Mouse (Mus musculus): ENCODE measurements around the gene Mast3. TPM values are rescaled to one million over a fixed set of nuclear protein-coding genes. Genes with fewer than 3 reads are reported as not detected.
A peak's percentile ranks its signal among the peaks of the same experiment; 100 is the strongest.

The Mast3 gene
- 21.7 and 29.2 TPM in 2 replicates for total RNA-seq (2015; ENCODE audit: low replicate concordance)
- 3.9 and 5.4 TPM in 2 replicates for total RNA-seq (2017; ENCODE audit: low replicate concordance)

DNA sequence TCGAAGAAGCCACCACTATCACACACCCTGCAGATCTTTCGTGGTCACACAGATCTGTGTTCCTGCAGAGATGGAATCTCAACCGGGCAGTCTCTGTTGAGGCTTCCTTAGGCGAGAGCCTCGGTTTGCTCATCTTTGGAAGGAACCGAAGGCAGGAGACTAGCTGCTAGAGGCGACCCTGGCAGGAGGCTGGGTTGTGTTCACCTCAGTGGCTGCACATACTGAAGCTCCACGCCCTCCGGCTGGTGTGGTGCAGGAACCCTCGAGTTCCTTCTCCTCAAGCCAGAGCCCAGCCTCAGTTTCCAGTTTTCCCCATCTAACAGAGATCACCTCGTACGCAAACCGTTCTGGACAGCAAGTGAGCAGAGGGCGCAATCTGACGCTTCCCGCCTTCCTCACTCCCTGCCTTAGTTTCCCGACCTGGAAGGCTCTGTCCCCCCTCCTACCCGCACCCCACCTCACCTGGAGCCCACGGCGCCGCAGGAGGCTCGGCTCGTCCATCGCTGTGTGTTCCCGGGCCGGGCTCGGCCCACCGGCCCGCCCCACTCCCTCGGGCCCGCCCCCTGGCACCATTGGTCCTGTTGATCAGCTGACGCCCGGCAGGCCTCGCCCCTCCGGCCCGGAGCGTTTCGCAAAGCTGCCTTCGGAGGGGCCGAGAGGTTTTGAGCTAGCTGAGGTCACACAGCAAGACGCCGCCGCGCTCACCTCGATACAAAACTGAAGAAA lies at the start of gene Mast3:
Mast3 (minus strand) TSS at position 574 of the 726 bp plus-strand sequence.
- ATAC-seq (replicated peaks; ENCODE audit: low FRiP score, poor library complexity, severe bottlenecking) = peak; percentile 90

DNA sequence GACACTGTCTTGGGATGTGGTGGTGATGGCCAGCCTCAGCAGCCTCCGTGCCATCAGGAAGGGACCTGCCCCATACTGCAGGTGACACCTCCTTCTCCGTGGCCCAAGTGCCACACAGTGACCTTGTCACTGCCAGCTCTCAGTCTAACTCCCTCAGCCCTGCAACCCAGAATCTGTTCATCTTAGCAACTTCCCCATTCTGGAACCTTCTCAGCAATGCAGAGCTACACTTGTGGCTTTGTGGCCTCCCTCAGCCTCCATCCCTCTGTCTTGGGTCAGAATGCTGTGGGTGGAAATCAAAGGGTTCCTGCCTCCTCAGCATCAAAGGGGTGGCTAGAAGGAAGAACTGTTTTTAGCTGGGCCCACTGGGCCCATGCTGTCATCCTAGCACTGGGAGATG lies 49.0 kb upstream of the Mast3 start:
- no peak for ATAC-seq (replicated peaks; ENCODE audit: low FRiP score, poor library complexity, severe bottlenecking)

DNA sequence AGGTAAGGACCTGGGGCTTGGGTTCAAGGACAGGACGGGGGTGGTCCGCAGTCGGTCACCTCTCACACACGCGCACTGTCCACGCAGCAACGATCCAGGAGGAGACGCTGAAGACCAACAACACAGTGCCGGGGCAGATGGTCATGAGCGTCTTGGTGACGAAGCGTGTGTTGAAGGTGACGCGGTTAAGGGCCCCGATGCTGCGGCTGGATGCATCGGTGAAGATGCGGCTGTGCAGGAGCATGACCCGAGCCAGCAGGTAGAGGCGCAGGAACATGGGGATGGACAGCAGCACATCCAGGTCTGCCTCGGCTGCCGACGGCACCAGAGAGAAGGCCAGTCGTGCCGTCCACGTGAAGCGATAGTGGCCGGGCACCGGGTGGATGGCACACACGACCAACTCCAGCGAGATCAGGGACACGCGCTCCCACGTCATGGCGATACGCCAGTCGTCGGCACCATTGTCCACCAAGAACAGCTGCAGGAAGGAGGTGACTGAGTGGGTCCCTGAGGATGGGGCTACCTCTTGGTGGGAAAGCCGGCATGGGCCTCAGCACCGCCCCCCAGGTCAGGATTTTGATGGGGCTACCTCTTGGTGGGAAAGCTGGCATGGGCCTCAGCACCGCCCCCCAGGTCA lies 47.9 kb upstream of the Mast3 start:
- no peak for ATAC-seq (replicated peaks; ENCODE audit: low FRiP score, poor library complexity, severe bottlenecking)

DNA sequence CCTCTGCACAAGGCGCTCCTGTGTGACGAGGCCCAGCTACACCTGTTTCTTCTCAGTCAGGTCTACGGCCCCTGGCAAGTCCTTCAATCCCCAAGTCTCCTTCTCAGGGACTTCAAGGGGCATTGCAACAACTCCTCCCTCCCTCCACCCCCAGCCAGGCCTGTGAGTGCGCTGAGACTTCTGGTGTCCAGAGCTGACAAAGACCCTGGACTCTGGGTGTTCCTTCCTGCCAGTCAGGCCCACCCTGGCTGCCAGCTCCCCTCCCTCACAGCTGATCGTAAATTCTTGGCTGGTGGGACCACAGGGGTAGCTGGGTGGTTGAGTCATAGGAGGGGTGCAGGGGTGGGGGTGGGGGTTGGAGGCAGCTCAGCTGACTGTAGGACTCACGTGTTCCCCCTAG lies 47.0 kb upstream of the Mast3 start:
- no peak for ATAC-seq (replicated peaks; ENCODE audit: low FRiP score, poor library complexity, severe bottlenecking)

DNA sequence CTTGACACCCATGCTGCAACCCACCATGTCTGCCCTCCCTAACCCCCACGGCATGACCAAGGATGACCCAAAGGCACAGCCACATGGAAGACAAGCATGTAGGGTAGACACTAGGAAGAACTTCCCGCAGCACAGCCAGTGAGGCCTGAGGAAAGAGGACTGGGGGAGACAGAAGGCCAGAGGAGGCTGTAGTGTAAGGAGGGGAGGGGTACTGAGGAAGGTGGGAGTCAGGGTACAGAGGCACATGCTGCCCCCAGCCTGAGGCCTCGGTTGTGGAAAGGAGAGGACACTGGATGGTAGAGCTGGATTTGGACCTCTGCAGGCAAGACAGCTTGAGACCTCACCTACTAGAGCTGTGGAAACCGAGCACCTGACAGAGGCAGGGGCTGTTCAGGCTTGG lies 46.1 kb upstream of the Mast3 start:
- no peak for ATAC-seq (replicated peaks; ENCODE audit: low FRiP score, poor library complexity, severe bottlenecking)

- no peak for ATAC-seq (replicated peaks; ENCODE audit: low FRiP score, poor library complexity, severe bottlenecking)
These were observed 45.4 kb upstream of the Mast3 start for GRCm38 (mm10) chr8:70850132-70850845.

GRCm38 (mm10) chr8:70849333-70849990 lies 44.6 kb upstream of the Mast3 start:
- no peak for ATAC-seq (replicated peaks; ENCODE audit: low FRiP score, poor library complexity, severe bottlenecking)

DNA sequence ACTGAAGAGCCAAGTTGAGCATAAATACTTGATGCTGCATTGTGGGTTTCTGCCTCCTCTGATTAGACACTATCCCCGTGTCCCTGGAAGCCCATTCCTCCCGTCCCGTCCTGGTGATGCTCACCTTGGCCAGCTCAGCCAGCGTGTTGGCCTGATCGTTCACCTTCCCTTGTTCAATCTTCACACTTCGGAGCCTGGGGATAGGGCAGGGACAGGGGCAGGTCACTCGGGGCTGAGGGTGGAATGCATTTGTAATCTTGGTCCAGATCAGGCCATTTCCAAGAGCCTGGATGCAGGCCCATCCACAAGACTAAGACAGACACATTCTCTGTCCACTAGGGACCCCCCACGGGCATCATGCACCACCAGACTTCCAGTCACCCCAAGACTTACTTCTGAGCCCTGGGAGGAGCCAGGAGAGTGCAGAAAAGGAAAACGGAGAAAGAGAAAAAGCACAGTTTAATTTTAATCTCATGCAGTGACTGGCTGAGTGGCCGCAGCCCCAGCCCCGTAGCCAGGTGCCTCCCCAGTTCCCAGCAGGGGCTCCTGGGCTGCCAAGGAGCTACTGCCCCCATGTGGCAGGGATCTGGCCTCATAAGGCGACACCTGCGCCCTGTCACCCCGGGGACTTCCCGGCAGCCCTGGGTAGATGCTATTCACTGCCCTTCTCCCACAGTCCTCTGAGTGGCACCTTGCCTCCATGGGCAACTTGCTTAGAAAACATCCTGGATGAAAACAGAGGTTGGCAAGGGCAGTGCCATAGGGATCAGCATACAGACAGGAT lies 41.7 kb upstream of the Mast3 start:
- no peak for ATAC-seq (replicated peaks; ENCODE audit: low FRiP score, poor library complexity, severe bottlenecking)

- ATAC-seq (replicated peaks; ENCODE audit: low FRiP score, poor library complexity, severe bottlenecking) = no peak
These were observed 40.3 kb upstream of the Mast3 start for GRCm38 (mm10) chr8:70845108-70845507.

DNA sequence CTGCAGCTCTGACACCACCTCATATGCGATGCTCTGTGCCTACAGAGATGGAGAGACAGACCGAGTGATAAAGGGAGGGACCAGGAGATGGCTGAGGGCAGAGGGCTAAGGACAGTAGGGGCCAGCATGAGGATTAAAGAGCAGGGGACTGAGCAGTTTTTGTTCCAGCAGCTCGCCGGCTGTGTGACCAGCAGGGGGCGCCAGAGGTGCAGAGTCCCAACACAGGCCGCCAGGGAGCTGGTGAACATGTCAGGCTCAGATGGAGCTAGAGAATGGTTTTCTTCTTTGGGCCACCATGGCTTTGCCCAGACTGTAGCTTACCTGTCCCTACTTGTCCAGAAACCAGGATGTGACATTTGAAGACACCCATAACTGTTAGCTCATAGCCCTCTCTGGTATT lies 39.7 kb upstream of the Mast3 start:
- ATAC-seq (replicated peaks; ENCODE audit: low FRiP score, poor library complexity, severe bottlenecking) = peak; percentile 32

DNA sequence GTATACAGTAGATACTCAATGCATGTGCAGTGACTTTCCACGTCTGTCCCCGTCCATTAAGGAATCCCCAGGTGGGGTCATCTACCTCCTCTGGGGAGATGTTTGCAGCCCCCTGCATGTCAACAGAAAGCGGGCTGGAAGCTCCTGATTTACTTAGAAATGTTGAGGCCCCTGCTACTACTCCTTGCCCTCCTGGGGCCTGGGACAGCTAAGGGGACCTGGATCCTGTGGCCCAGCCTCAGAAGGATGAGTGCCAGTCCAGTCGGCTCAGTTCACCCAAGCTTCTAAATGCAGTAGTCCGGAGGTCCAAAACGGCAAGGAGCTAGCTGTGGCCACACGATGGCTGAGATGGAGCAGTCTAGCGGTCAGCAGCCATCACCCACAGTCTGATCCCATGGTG lies 39.1 kb upstream of the Mast3 start:
- no peak for ATAC-seq (replicated peaks; ENCODE audit: low FRiP score, poor library complexity, severe bottlenecking)

DNA sequence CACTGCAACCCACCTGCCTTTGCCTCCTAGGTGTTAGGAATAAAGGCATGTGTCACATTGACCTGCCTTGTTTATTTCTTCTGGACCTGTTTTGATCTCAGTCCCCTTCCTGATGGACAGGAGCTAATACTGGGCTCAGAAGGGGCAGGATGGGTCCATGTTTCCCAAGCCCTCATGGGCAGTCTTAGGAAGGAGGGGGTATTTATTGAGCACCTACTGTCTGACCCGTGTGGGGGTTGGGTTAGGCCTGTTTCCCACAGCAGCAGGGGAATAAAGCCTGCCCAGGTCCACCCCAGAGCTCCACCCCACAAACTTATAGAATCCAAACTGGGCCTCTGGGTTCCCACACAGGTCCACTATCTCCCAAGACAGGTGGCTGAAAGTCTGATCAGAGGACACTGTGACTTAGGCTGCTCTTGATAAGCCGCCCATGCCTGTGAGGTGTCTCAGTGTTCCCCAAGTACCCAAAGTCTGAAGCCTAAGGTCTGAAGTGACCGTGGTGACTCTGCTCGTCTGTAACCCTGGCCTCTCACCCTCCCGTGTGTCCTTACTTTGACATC lies 38.4 kb upstream of the Mast3 start:
- ATAC-seq (replicated peaks; ENCODE audit: low FRiP score, poor library complexity, severe bottlenecking) = peak; percentile 41

DNA sequence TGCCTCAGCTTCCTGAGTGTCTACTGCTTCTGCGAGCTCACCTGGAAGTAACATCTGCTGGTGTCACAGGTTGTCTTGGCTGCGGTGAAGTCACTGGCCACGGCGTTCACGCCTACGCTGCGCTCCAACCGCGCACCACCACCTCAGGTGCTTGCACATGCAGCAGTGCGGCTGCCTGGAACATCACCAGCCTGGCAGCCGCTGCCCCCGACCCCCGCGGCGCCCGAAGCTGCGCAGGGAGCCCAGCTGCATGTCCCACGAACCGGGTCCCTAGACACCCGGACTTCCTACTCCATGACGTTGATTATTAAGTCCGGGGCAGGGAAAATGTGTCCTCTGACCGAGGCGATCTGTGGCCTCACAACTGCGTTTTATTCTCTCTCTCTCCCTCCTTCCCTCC lies 37.6 kb upstream of the Mast3 start:
- ATAC-seq (replicated peaks; ENCODE audit: low FRiP score, poor library complexity, severe bottlenecking) = no peak

DNA sequence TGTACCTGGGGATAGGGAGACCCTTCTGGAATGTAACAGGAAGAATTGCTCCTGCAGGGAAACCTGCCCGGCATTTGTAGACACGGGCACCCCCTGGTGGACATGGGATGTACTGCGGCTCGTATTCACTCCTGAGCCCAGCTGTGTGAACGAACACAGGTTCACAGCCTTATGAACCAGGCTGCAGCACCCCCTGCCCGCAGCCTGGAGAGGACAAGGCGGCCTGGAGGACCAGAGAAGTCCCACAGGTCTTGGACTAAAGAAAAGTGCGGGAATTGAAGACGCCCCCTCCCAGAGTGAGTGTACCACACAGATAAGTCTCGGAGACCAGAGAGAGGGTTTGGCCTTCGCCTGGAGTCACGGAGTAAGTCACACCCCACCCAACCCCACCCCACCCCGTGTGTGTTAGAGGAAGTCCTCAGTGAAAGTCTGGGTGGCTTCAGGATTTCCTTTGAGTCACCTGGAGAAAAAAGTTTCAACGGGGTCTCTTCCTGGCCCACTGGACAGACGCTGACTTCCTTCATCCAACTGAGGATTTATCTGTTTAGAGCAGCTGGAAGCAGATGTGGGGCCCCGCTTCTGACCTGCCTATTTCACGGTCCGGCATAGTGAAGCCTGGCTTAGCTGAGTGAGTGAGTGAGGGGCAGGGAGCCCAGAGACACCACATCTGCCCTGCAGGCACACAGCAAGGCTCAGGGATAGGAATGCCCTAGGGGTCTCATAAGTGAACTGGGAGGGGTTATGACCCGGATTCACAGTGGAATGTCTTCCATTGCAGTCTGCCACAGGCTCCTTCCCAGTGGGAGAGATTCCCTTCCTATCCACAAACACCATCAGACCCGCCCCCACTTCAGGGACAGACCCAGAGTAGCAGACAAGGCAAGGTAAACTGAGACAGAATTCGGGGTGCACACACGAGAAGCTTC lies 36.6 kb upstream of the Mast3 start:
- peak; percentile 26 for ATAC-seq (replicated peaks; ENCODE audit: low FRiP score, poor library complexity, severe bottlenecking)

GRCm38 (mm10) chr8:70840590-70840989 lies 35.7 kb upstream of the Mast3 start:
- no peak for ATAC-seq (replicated peaks; ENCODE audit: low FRiP score, poor library complexity, severe bottlenecking)

- ATAC-seq (replicated peaks; ENCODE audit: low FRiP score, poor library complexity, severe bottlenecking) = peak; percentile 61
These were observed 34.8 kb upstream of the Mast3 start, which contains the start of gene Arrdc2 for GRCm38 (mm10) chr8:70839408-70840351. TSS of gene Arrdc2 (minus strand) at chr8:70839720.

Data from erythroblast, adult 5-6 weeks (primary cell).